Mouse (Mus musculus) hindbrain, embryonic 14.5 days (tissue): Measurements from ENCODE around the gene Ifit2. TPM values are rescaled to one million over a fixed set of nuclear protein-coding genes. Genes with fewer than 3 reads are reported as not detected.
"Not testable (repeated sequence)": the region's sequence is repeated elsewhere in the genome, so short reads cannot be mapped to it uniquely, and the experiment has no call there.

Experiments used
- ATAC-seq: fragments of 200-750 bp; cut with Nextera tagmentation; 2 replicates; pipeline ENCODE4 v1.8.0; 2017; ENCODE audit warnings: moderate number of reproducible peaks, mild to moderate bottlenecking, moderate TSS enrichment, moderate library complexity; ENCODE audit not compliant: low FRiP score
- DNase-seq: peaks from one replicate; pipeline ENCODE4 v3.0.0-alpha.2; 2015; ENCODE audit warnings: low spot score
- H3K27ac ChIP-seq: fragments of 300-500 bp; sonication (generic); 2 replicates; pipeline ENCODE4 v1.5.1; 2014; ENCODE audit warnings: mild to moderate bottlenecking, moderate library complexity
- H3K27me3 ChIP-seq: fragments of 300-500 bp; sonication (generic); 2 replicates; pipeline ENCODE4 v1.6.1; 2014; ENCODE audit warnings: mild to moderate bottlenecking, low read length, mixed read lengths; ENCODE audit not compliant: control insufficient read depth, insufficient read depth
- H3K36me3 ChIP-seq: fragments of 300-500 bp; sonication (generic); replicated peaks from 2 replicates; pipeline ENCODE4 v1.6.1; 2014; ENCODE audit not compliant: control insufficient read depth, insufficient read depth
- H3K4me1 ChIP-seq: fragments of 300-500 bp; sonication (generic); replicated peaks from 2 replicates; pipeline ENCODE4 v1.6.1; 2014; ENCODE audit warnings: antibody characterized with exemption, low read length, mixed read lengths; ENCODE audit not compliant: control insufficient read depth, insufficient read depth
- H3K4me2 ChIP-seq: fragments of 300-500 bp; sonication (generic); replicated peaks from 2 replicates; pipeline ENCODE4 v1.6.1; 2014; ENCODE audit warnings: mild to moderate bottlenecking, moderate library complexity
- H3K4me3 ChIP-seq: fragments of 300-500 bp; sonication (generic); replicated peaks from 2 replicates; pipeline ENCODE4 v1.5.1; 2014; ENCODE audit warnings: mild to moderate bottlenecking, low read length
- H3K9ac ChIP-seq: fragments of 300-500 bp; sonication (generic); 2 replicates; pipeline ENCODE4 v1.6.1; 2014
- H3K9me3 ChIP-seq: fragments of 300-500 bp; sonication (generic); 2 replicates; pipeline ENCODE4 v1.6.1; 2016; ENCODE audit warnings: low read length; ENCODE audit not compliant: control insufficient read depth
- WGBS: fragments of 180-500 bp; shearing (Covaris S2); extraction: QIAGEN DNeasy Blood & Tissue Kit; methylation state at CpG from one replicate; pipeline ENCODE4 v1.1.7; 2014; 5-methylcytosine and 5-hydroxymethylcytosine counted together
- polyA plus RNA-seq: library from polyadenylated mRNA; unstranded; fragments of >200 nt; fragmentation: Nextera tagmentation; extraction: Ambion mirVana; gene quantifications from 2 replicates; pipeline ENCODE4 v1.2.1, GENCODE M21; 2014

The Ifit2 gene
- polyA plus RNA-seq, 1 experiment from 2014 or later, result 5.8 TPM

DNA sequence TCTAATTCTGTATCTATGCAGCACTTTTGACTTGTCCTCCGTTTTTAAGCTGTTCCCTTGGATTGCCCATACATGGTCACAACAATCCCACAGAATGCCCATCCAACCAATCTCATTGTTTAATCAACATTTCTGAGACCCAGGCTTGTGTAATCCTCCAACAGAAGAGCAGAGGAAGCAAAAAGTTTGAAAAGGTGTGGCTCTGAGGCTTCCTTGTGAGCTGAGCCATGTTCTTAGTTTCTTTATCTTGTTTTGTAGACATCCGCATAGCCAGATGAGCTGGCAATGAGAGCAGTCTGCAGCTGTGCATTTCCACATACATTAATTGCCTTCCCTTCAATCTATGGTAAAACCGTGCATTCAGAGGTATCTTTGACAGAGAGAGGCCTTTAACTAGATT, 55.0 kb downstream of the Ifit2 start:
- no peak overlapping the region for H3K4me3 ChIP-seq
- H3K4me1 ChIP-seq, result no peaks in the 10 kb centered on the region
- H3K4me2 ChIP-seq, result no peak overlapping the region
- no peak overlapping the region for H3K9ac ChIP-seq
- 91% methylated on average over 3 of the region's 3 CpGs for WGBS
- no peaks in the 10 kb centered on the region for H3K27me3 ChIP-seq
- no peaks in the 10 kb centered on the region for H3K36me3 ChIP-seq
- DNase-seq (no peak), ATAC-seq (no peak)
- no peak overlapping the region for H3K27ac ChIP-seq
- no peaks in the 10 kb centered on the region for H3K9me3 ChIP-seq

DNA sequence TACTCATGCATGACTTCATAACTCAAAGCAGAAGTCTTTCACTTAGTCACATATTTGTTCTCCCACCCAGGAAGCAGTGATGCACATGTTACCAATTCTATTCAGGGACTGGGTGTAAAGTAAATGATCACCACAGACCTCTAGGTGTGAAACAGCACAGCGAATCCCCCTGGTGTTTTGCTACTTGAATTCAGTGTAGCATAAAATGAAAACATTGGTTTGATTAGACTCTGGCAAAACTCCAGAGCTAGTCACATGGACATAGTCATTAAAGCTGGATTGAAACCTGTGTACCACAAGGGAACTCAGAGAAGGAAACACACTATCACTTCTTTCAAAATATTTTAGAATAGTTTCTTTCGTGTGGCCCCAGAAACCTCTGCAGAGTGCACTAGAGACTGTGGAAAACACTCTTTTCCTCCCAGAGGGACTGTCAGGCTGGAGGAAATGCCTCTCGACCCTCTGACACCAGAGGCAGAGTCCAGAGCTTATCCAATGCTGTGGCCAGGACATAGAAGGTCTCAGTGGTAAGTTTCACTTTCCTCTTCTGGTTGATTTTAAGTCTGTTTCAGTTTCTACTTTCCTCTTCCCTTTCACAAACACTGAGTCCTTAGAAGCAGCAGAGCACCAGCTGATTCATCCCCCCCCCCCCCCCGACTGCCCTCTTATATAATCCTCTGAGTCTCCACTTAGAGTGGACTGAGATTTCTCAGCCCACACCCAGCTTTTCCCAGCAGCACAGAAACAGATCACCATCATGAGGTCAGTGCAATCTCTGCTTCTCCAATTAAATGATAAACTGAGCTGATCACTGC, 57.0 kb downstream of the Ifit2 start, which contains the start of gene Ifit3b:
Ifit3b (plus strand) TSS at position 734 of the 815 bp plus-strand sequence.
- H3K9me3 ChIP-seq, H3K27ac ChIP-seq, H3K4me2 ChIP-seq, H3K27me3 ChIP-seq, H3K4me1 ChIP-seq, H3K9ac ChIP-seq, H3K4me3 ChIP-seq, H3K36me3 ChIP-seq: not testable (repeated sequence)
- ATAC-seq (peak; percentile 49; the same call in 1 of the 2 replicates), DNase-seq (peak; percentile 50)
- 64% methylated on average over 4 of the region's 4 CpGs for WGBS

DNA sequence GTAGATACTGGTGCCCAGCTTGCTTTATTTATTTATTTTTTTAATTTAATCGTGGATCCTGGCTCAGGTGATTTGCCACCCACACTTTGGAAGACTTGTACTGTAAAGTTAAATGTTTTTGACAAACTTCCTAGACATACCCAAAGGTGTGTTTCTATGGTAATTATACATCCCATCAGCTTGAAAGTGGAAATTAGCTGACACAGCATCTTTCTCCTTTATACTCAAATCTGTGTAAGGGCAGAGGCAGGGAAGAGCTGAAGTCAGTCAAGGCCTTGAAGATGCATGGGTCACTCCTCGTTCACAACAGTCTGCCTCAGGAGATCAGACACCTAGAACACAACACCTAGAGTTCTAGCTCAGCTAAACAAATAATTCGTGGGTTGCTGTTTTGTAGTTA, 59.6 kb downstream of the Ifit2 start:
- ATAC-seq, result not testable (repeated sequence)

DNA sequence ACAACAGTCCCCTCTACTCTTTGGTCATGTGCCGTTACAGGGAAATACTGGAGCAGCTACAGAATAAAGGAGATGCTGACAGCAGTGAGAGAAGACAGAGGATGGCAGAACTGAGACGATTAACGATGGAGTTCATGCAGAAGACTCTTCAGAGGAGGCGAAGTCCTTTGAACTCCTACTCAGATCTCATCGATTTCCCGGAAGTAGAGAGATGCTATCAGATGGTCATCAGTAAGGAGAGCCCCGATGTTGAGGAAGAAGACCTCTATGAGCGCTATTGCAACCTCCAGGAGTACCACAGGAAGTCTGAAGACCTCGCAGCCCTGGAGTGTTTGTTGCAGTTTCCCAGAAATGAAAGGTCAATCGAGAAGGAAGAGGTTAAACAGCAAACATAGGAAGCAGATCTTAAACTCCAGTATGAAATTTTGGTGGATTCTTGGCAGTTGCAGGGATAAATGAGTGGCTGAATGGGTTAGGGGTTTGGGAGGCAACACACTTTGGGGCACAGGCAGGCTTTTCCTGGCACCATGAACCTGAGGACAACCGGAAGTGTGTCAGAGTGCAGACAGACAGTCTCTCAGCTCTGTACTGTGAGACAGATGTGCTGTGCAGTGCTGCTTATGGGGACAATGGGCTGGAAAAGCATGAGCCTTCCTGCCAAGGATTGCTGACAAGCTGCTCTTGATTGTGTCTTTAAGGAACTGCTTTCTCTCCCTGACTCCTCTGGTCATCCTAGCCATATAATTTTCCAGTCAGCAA, 61.9 kb downstream of the Ifit2 start:
- H3K27me3 ChIP-seq, H3K4me3 ChIP-seq, H3K9ac ChIP-seq, H3K36me3 ChIP-seq, H3K9me3 ChIP-seq, H3K4me2 ChIP-seq, DNase-seq, H3K4me1 ChIP-seq, H3K27ac ChIP-seq, ATAC-seq: not testable (repeated sequence)
- WGBS, result 85% methylated on average over 5 of the region's 11 CpGs

More for the DNA sequence above, 59.6 kb downstream of the Ifit2 start:
- H3K4me2 ChIP-seq, H3K27me3 ChIP-seq, H3K4me3 ChIP-seq, H3K4me1 ChIP-seq, H3K9me3 ChIP-seq, H3K36me3 ChIP-seq, DNase-seq, H3K9ac ChIP-seq, H3K27ac ChIP-seq: not testable (repeated sequence)
- WGBS, result 78% methylated on average over 3 of the region's 3 CpGs

DNA sequence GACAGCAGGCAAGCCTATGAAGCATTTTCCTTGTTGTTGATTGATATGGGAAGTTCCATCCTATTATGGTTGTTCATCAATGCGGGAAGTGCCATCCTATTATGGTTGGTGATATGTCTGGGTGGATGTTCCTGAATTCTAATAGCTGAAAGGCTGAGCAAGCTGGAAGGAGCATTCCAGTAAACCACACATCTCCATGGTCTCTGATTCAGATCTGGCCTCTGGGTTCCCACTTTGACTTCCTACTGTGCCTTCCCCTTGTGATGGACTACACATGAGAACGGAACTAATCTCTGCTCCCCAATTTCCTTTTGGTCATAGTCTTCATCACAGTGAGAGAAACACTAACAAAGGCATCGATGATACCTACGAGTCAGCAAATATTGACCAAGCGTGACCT, 70.4 kb downstream of the Ifit2 start:
- DNase-seq (no peak), ATAC-seq (no peak)
- Histone ChIP-seq H3K27me3 (no peaks in the 10 kb centered on the region), H3K4me3 (no peak overlapping the region), H3K27ac (no peak overlapping the region), H3K9ac (no peak overlapping the region), H3K36me3 (no peaks in the 10 kb centered on the region), H3K4me2 (no peak overlapping the region), H3K4me1 (no peaks in the 10 kb centered on the region), H3K9me3 (no peaks in the 10 kb centered on the region)
- WGBS, result 96% methylated on average over 5 of the region's 5 CpGs

DNA sequence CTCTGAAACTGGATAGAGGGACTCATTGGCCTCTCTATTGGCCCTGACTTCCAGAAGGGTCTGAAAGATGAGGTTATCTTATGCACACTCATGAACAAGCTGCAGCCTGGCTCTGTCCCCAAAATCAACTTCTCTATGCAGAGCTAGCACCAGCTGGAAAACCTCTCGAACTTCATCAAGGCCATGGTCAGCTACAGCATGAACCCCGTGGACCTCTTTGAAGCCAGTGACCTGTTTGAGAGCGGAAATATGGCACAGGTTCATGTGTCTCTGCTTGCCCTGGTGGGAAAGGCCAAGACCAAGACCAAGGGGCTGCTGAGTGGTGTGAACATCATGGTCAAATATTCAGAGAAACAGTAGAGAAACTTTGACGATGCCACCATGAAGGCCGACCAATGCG, 73.3 kb downstream of the Ifit2 start:
- WGBS, result 98% methylated on average over 6 of the region's 6 CpGs
- no peaks in the 10 kb centered on the region for H3K36me3 ChIP-seq
- H3K27ac ChIP-seq, result no peak overlapping the region
- no peaks in the 10 kb centered on the region for H3K4me1 ChIP-seq
- H3K9ac ChIP-seq, result no peak overlapping the region
- H3K4me2 ChIP-seq, result no peak overlapping the region
- no peak for ATAC-seq
- DNase-seq, result no peak
- H3K9me3 ChIP-seq, result no peaks in the 10 kb centered on the region
- H3K4me3 ChIP-seq, result no peak overlapping the region
- H3K27me3 ChIP-seq, result no peaks in the 10 kb centered on the region

DNA sequence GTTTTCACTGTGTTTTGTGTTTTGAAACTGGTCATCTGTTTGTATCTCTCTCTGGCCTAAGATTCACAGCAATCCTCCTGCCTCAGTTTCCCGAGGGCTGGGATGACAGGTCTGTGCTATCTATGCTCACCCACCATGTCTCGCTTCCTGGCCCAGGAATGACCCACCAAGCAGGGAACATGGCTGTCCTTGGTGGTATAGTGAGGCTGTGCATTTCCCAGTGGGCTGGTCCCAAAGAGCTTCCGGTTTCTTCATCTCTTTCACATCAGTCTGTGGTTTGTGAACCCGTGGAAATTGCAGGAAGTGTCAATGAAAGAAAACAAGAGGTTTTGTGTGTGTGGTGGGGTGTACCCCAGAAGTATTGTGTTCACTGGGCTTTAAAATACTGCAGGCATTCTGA, 74.2 kb downstream of the Ifit2 start:
- 86% methylated on average over 4 of the region's 4 CpGs for WGBS

More for the DNA sequence above, 74.2 kb downstream of the Ifit2 start:
- no peak overlapping the region for H3K27ac ChIP-seq
- H3K27me3 ChIP-seq, result no peaks in the 10 kb centered on the region
- no peaks in the 10 kb centered on the region for H3K4me1 ChIP-seq
- H3K4me2 ChIP-seq, result no peak overlapping the region
- H3K9me3 ChIP-seq, result no peaks in the 10 kb centered on the region
- H3K36me3 ChIP-seq, result no peaks in the 10 kb centered on the region
- no peak overlapping the region for H3K4me3 ChIP-seq
- H3K9ac ChIP-seq, result no peak overlapping the region
- DNase-seq, result no peak
- no peak for ATAC-seq

Other genes with a start within 250 kb of the Ifit2 start
- 0.27 and 0.55 TPM in 2 replicates for gene Ch25h, start 75.5 kb upstream of the Ifit2 start, polyA plus RNA-seq
- 28.6 and 30.3 TPM in 2 replicates for gene Lipa, start 23.2 kb upstream of the Ifit2 start, polyA plus RNA-seq
- gene Ifit3, start 32.8 kb downstream of the Ifit2 start, polyA plus RNA-seq, result 0.80 and 1.1 TPM in 2 replicates
- gene Ifit1bl1, start 51.3 kb downstream of the Ifit2 start, polyA plus RNA-seq, result 1.4 and 1.7 TPM in 2 replicates
- 0.21 and 0.52 TPM in 2 replicates for gene Ifit3b, start 57.3 kb downstream of the Ifit2 start, polyA plus RNA-seq
- 0.07 and 0.44 TPM in 2 replicates for gene Ifit1bl2, start 90.0 kb downstream of the Ifit2 start, polyA plus RNA-seq
- 0.13 and 0.54 TPM in 2 replicates for gene Ifit1, start 90.2 kb downstream of the Ifit2 start, polyA plus RNA-seq
- 4.4 TPM in 2 replicates for gene Slc16a12, start 196.6 kb downstream of the Ifit2 start, polyA plus RNA-seq